Mouse (Mus musculus) megakaryocyte progenitor cell, adult 5-6 weeks (primary cell): ENCODE measurements around the gene Tmc6. TPM values are rescaled to one million over a fixed set of nuclear protein-coding genes. Genes with fewer than 3 reads are reported as not detected.
"Not testable (repeated sequence)": the region's sequence is repeated elsewhere in the genome, so short reads cannot be mapped to it uniquely, and the experiment has no call there.

Source experiments
- ATAC-seq: replicated peaks from 2 replicates; pipeline ENCODE4 v1.8.0; 2016; ENCODE audit warnings: mild to moderate bottlenecking, moderate TSS enrichment, inconsistent platforms; ENCODE audit not compliant: poor library complexity
- total RNA-seq, 2 experiments: library from RNA; stranded (forward) in 1 of 2; stranded (reverse) in 1 of 2; fragments of 157-497, 149-512 nt in 1 of 2; fragments of 200-1000 nt in 1 of 2; gene quantifications; 2 replicates each; pipeline versions ENCODE4 v1.2.3 to v1.2.4; 2015 to 2017

The Tmc6 gene
- total RNA-seq, 2 experiments from 2014 or later: 13.1 to 50.6 TPM

- no peak for ATAC-seq
These were observed 31.9 kb upstream of the Tmc6 start for GRCm38 (mm10) chr11:117813867-117814266.

- peak; percentile 73 for ATAC-seq
These were observed 28.5 kb upstream of the Tmc6 start for GRCm38 (mm10) chr11:117810401-117811046.

GRCm38 (mm10) chr11:117809407-117810311 lies 27.7 kb upstream of the Tmc6 start, which contains the start of the genes Gm20708 and Syngr2:
Gm20708 (plus strand) TSS chr11:117809668.
Syngr2 (plus strand) TSS chr11:117809668.
- ATAC-seq: peak; percentile 47

- no peak for ATAC-seq
These were observed 24.8 kb upstream of the Tmc6 start for GRCm38 (mm10) chr11:117806781-117807180.

- ATAC-seq: peak; percentile 45; the same call in 1 of the 2 replicates
These were observed 21.2 kb upstream of the Tmc6 start for GRCm38 (mm10) chr11:117803166-117803688.

- no peak for ATAC-seq
These were observed 19.7 kb upstream of the Tmc6 start for GRCm38 (mm10) chr11:117801650-117802049.

GRCm38 (mm10) chr11:117800038-117800437 lies 18.0 kb upstream of the Tmc6 start:
- ATAC-seq: no peak

GRCm38 (mm10) chr11:117799174-117799573 lies 17.2 kb upstream of the Tmc6 start:
- no peak for ATAC-seq

- peak; percentile 20; the same call in 1 of the 2 replicates for ATAC-seq
These were observed 16.2 kb upstream of the Tmc6 start for GRCm38 (mm10) chr11:117798160-117798541.

- ATAC-seq: peak; percentile 73
These were observed 15.6 kb upstream of the Tmc6 start, which contains the start of gene 6030468B19Rik for GRCm38 (mm10) chr11:117797511-117798159. 6030468B19Rik (plus strand) TSS chr11:117797660.

- no peak for ATAC-seq
These were observed 15.0 kb upstream of the Tmc6 start for GRCm38 (mm10) chr11:117796954-117797353.

GRCm38 (mm10) chr11:117794035-117794551 lies 12.1 kb upstream of the Tmc6 start:
- no peak for ATAC-seq

- ATAC-seq: peak; percentile 86
These were observed 10.4 kb upstream of the Tmc6 start for GRCm38 (mm10) chr11:117792281-117792888.

GRCm38 (mm10) chr11:117791441-117791761 lies 9.4 kb upstream of the Tmc6 start:
- ATAC-seq: no peak

- ATAC-seq: no peak
These were observed 8.9 kb upstream of the Tmc6 start for GRCm38 (mm10) chr11:117790703-117791440.

GRCm38 (mm10) chr11:117790286-117790685 lies 8.3 kb upstream of the Tmc6 start:
- peak; percentile 61 for ATAC-seq

GRCm38 (mm10) chr11:117788481-117788880 lies 6.5 kb upstream of the Tmc6 start:
- ATAC-seq: not testable (repeated sequence)

GRCm38 (mm10) chr11:117786294-117786693 lies 4.3 kb upstream of the Tmc6 start:
- ATAC-seq: peak; percentile 64

GRCm38 (mm10) chr11:117783683-117784309 lies 1.8 kb upstream of the Tmc6 start:
- no peak for ATAC-seq
